Mouse (Mus musculus) hindbrain, embryonic 11.5 days (tissue): ENCODE results near the gene Ildr1. TPM values are rescaled to one million over a fixed set of nuclear protein-coding genes. Genes with fewer than 3 reads are reported as not detected.

Source experiments
- ATAC-seq: fragments of 200-750 bp; cut with Nextera tagmentation; 2 replicates; pipeline ENCODE4 v1.8.0; 2017; ENCODE audit warnings: mild to moderate bottlenecking, moderate TSS enrichment, moderate library complexity; ENCODE audit not compliant: low FRiP score
- DNase-seq: peaks from one replicate; pipeline ENCODE4 v3.0.0-alpha.2; 2015; ENCODE audit warnings: low spot score
- H3K27ac ChIP-seq: fragments of 300-500 bp; sonication (generic); 2 replicates; pipeline ENCODE4 v1.5.1; 2014; ENCODE audit warnings: mild to moderate bottlenecking, low read depth, low read length
- H3K27me3 ChIP-seq: fragments of 300-500 bp; sonication (generic); 2 replicates; pipeline ENCODE4 v1.6.1; 2014; ENCODE audit warnings: mild to moderate bottlenecking, low read length, moderate library complexity, mixed read lengths; ENCODE audit not compliant: control insufficient read depth, insufficient read depth
- H3K36me3 ChIP-seq: fragments of 300-500 bp; sonication (generic); 2 replicates; pipeline ENCODE4 v1.6.1; 2014; ENCODE audit warnings: mild to moderate bottlenecking, low read length, moderate library complexity, mixed read lengths; ENCODE audit not compliant: control insufficient read depth, insufficient read depth
- H3K4me1 ChIP-seq: fragments of 300-500 bp; sonication (generic); replicated peaks from 2 replicates; pipeline ENCODE4 v1.6.1; 2014; ENCODE audit warnings: low read length, mixed read lengths; ENCODE audit not compliant: control insufficient read depth, insufficient read depth
- H3K4me2 ChIP-seq: fragments of 300-500 bp; sonication (generic); replicated peaks from 2 replicates; pipeline ENCODE4 v1.6.1; 2014; ENCODE audit warnings: mild to moderate bottlenecking, low read depth, low read length
- H3K4me3 ChIP-seq: fragments of 300-500 bp; sonication (generic); 2 replicates; pipeline ENCODE4 v1.5.1; 2014; ENCODE audit warnings: low read depth, low read length
- H3K9ac ChIP-seq: fragments of 300-500 bp; sonication (generic); 2 replicates; pipeline ENCODE4 v1.6.1; 2014; ENCODE audit warnings: low read depth, low read length
- H3K9me3 ChIP-seq: fragments of 300-500 bp; sonication (generic); 2 replicates; pipeline ENCODE4 v1.6.1; 2016; ENCODE audit warnings: low read length; ENCODE audit not compliant: control insufficient read depth
- WGBS: fragments of 180-500 bp; shearing (Covaris S2); extraction: QIAGEN DNeasy Blood & Tissue Kit; methylation state at CpG from one replicate; pipeline ENCODE4 v1.1.7; 2014; 5-methylcytosine and 5-hydroxymethylcytosine counted together
- polyA plus RNA-seq: library from polyadenylated mRNA; unstranded; fragments of >200 nt; fragmentation: Nextera tagmentation; extraction: Ambion mirVana; gene quantifications from 2 replicates; pipeline ENCODE4 v1.2.1, GENCODE M21; 2014

Ildr1 gene
- polyA plus RNA-seq, 1 experiment from 2014 or later: 0.26 TPM

DNA sequence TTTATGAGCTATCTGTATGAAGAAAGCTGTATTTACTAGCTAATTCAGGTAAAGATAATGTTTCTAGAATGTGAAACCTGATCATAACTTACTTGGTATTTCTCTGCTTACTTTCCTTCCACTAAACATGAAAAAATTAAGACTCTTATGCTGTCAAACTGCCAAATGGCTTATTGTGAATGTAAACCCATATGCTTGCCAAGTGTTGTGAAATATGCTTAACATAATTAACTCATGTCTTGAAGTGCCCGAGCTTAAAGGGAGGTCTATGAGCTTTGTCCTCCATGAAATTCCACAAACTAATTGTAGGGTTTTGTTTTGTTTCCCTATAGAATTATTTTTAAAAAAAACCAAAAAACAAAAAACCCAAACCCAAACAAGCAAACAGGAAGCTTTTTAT is 40.0 kb downstream of the Ildr1 start:
- Histone ChIP-seq H3K4me2 (no peak overlapping the region), H3K27me3 (no peaks in the 10 kb centered on the region), H3K27ac (no peak overlapping the region), H3K4me1 (no peaks in the 10 kb centered on the region), H3K9me3 (no peaks in the 10 kb centered on the region), H3K36me3 (no peaks in the 10 kb centered on the region), H3K4me3 (no peak overlapping the region), H3K9ac (no peak overlapping the region)
- DNase-seq: no peak
- WGBS: 86% methylated on average over 1 of the region's 1 CpGs
- no peak for ATAC-seq

- no peaks in the 10 kb centered on the region for H3K9me3 ChIP-seq
- ATAC-seq (no peak), DNase-seq (no peak)
- no peak overlapping the region for H3K4me2 ChIP-seq
- H3K4me3 ChIP-seq: no peak overlapping the region
- H3K4me1 ChIP-seq: no peaks in the 10 kb centered on the region
- H3K27me3 ChIP-seq: no peaks in the 10 kb centered on the region
- H3K36me3 ChIP-seq: no peaks in the 10 kb centered on the region
- no peak overlapping the region for H3K9ac ChIP-seq
- WGBS: 92% methylated on average over 3 of the region's 3 CpGs
- H3K27ac ChIP-seq: no peak overlapping the region
These were observed 41.6 kb downstream of the Ildr1 start for GRCm38 (mm10) chr16:36735421-36735820.

DNA sequence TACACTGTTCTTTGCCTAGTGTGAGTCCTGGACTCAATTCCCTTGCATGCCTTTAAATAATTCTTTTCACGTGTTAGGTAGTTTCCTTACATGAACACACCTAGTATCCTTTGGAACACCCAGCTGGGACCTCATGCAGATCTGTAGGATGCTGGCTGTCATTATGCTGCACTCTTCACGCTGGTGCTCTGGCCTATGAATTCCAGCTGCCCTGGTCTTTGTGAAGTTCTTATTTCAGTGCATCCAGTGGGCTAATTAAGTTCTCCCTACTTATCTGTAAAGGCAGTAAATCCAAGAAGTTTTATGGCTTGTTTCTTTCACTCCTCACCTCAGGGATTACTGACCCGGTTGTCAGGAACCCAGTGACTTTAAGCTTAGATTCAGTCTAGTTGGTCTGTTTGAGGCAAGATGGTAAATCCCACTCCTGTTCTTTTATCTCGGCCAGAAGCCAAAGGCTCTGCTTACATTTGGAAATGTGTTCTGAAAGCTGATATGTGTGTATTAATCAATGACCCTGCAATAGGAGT is 45.7 kb downstream of the Ildr1 start:
- DNase-seq (no peak), ATAC-seq (no peak)
- Histone ChIP-seq H3K4me2 (no peak overlapping the region), H3K9me3 (no peaks in the 10 kb centered on the region), H3K27me3 (no peaks in the 10 kb centered on the region), H3K9ac (no peak overlapping the region), H3K36me3 (no peaks in the 10 kb centered on the region), H3K4me3 (no peak overlapping the region), H3K4me1 (no peaks in the 10 kb centered on the region), H3K27ac (no peak overlapping the region)
- WGBS: 61% methylated on average over 4 of the region's 4 CpGs

- ATAC-seq: no peak
- 89% methylated on average over 8 of the region's 8 CpGs for WGBS
These were observed 49.8 kb downstream of the Ildr1 start for GRCm38 (mm10) chr16:36743580-36743979.

DNA sequence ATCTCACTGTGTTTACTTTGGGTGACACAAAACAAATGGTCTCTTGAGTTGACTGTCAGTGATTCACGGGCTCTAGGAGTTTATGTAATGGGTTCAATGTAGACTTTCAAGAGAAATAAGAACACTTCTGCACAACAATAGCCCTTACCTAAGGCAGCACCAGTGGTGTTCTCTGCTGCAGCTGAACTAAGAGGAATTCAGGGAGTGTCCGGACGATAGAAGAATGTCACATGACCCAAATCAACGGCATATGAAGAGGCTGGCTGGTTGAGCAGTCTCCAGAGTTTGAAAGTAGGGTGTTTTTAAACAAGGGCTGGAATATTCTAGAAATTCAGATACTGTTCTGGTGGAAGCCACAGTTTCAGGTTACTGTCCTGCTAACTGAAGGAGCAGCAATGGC is 53.3 kb downstream of the Ildr1 start:
- H3K4me1 ChIP-seq: no peaks in the 10 kb centered on the region
- no peaks in the 10 kb centered on the region for H3K27me3 ChIP-seq
- no peak for DNase-seq
- H3K9me3 ChIP-seq: no peaks in the 10 kb centered on the region
- 81% methylated on average over 4 of the region's 4 CpGs for WGBS
- H3K9ac ChIP-seq: no peak overlapping the region
- no peak overlapping the region for H3K27ac ChIP-seq
- H3K4me2 ChIP-seq: no peak overlapping the region
- no peaks in the 10 kb centered on the region for H3K36me3 ChIP-seq
- no peak for ATAC-seq
- no peak overlapping the region for H3K4me3 ChIP-seq

More at GRCm38 (mm10) chr16:36743580-36743979, 49.8 kb downstream of the Ildr1 start:
- Histone ChIP-seq H3K4me2 (no peak overlapping the region), H3K4me1 (no peaks in the 10 kb centered on the region), H3K27ac (no peak overlapping the region), H3K36me3 (no peaks in the 10 kb centered on the region), H3K9me3 (no peaks in the 10 kb centered on the region), H3K4me3 (no peak overlapping the region), H3K27me3 (no peaks in the 10 kb centered on the region), H3K9ac (no peak overlapping the region)
- DNase-seq: no peak

DNA sequence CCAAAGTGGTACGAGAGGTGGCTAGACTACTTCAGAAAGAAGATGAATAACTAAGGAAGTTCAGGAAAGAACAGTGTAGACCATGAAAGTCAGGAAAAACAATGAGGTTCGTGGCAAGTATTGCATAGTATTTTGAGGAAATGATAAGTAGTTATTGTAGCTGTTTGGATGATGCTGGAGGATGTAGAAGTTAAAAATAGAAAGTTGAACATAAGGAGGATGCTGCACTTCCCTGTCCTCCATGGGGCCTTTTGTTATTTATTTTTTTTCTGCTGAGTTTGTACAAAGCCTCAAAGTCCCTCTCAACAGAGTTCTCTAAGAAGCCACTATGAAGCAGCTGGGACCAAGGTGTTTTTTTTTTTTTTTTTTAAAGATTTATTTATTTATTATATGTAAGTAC is 54.0 kb downstream of the Ildr1 start:
- ATAC-seq: no peak
- no peak for DNase-seq
- H3K36me3 ChIP-seq: no peaks in the 10 kb centered on the region

GRCm38 (mm10) chr16:36751979-36752378 is 58.2 kb downstream of the Ildr1 start:
- Histone ChIP-seq H3K4me3 (no peak overlapping the region), H3K27me3 (no peaks in the 10 kb centered on the region), H3K27ac (no peak overlapping the region), H3K4me1 (no peaks in the 10 kb centered on the region), H3K9me3 (no peaks in the 10 kb centered on the region), H3K36me3 (no peaks in the 10 kb centered on the region), H3K9ac (no peak overlapping the region), H3K4me2 (no peak overlapping the region)
- WGBS: 97% methylated on average over 3 of the region's 3 CpGs
- DNase-seq (no peak), ATAC-seq (no peak)

More for the DNA sequence above, 54.0 kb downstream of the Ildr1 start:
- H3K4me1 ChIP-seq: no peaks in the 10 kb centered on the region
- H3K27me3 ChIP-seq: no peaks in the 10 kb centered on the region
- H3K4me3 ChIP-seq: no peak overlapping the region
- 77% methylated on average over 2 of the region's 2 CpGs for WGBS
- no peak overlapping the region for H3K27ac ChIP-seq
- H3K9me3 ChIP-seq: no peaks in the 10 kb centered on the region
- H3K9ac ChIP-seq: no peak overlapping the region
- H3K4me2 ChIP-seq: no peak overlapping the region

DNA sequence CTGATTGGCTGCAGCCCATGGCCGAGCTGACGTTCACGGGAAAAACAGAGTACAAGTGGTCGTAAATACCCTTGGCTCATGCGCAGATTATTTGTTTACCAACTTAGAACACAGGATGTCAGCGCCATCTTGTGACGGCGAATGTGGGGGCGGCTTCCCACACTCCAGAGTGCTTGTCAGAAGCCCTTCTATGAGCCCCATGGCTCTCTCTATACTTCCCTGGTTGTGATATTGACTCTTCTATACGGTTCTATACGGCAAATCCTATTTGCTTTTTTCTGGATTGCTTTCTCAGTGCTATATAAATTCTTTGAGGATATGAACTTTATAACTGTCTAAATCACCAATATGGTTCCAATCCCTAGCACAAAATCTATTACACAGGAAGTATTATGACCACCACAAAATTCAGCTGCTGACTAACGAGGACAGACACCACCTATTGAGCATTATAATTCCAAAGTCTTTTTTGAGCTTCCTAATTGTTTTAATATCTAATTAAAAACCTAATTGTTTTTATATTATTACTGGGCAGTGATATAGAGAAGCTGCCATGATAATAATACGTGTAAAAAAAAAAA is 76.5 kb downstream of the Ildr1 start:
- no peaks in the 10 kb centered on the region for H3K27me3 ChIP-seq
- H3K9ac ChIP-seq: no peak overlapping the region
- DNase-seq: no peak
- WGBS: 84% methylated on average over 8 of the region's 13 CpGs
- no peak overlapping the region for H3K27ac ChIP-seq
- H3K9me3 ChIP-seq: no peaks in the 10 kb centered on the region
- no peak overlapping the region for H3K4me2 ChIP-seq
- no peaks in the 10 kb centered on the region for H3K36me3 ChIP-seq
- H3K4me1 ChIP-seq: no peaks in the 10 kb centered on the region
- no peak for ATAC-seq
- H3K4me3 ChIP-seq: no peak overlapping the region

DNA sequence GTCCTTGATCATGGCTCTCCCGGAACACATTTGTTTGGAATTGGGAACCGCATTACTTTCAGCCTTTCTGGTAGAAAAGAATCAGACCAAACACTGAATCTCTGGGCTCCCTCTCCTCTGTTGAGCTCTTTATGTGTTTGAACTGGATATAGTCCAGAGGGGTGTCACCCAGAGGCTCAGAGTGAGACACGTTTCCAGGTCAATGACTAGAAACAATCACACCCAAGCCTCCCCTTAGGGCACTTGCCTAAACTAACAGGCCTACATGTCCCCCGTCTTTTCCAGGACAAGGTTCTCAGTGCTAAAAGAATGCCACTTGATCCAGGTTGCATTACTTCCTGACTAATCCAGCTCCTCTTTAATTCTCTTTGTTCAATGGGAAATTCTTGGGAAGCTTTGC is 77.1 kb downstream of the Ildr1 start:
- H3K4me2 ChIP-seq: no peak overlapping the region
- no peak for DNase-seq
- no peaks in the 10 kb centered on the region for H3K36me3 ChIP-seq
- no peak overlapping the region for H3K27ac ChIP-seq
- no peak for ATAC-seq
- no peak overlapping the region for H3K4me3 ChIP-seq
- H3K4me1 ChIP-seq: no peaks in the 10 kb centered on the region
- no peak overlapping the region for H3K9ac ChIP-seq
- 65% methylated on average over 4 of the region's 4 CpGs for WGBS
- no peaks in the 10 kb centered on the region for H3K9me3 ChIP-seq
- no peaks in the 10 kb centered on the region for H3K27me3 ChIP-seq
